Mouse (Mus musculus): ENCODE results near the gene Rnf214. TPM values are rescaled to one million over a fixed set of nuclear protein-coding genes. Genes with fewer than 3 reads are reported as not detected.
A peak's percentile ranks its signal among the peaks of the same experiment; 100 is the strongest.

Gene Rnf214
- polyA plus RNA-seq, 1 experiment: 27.9 TPM

GRCm38 (mm10) chr9:45829107-45829506, 77.6 kb downstream of the Rnf214 start:
- 47% methylated on average over 10 of the region's 10 CpGs for WGBS
- TF ChIP-seq POLR2A (IDR thresholded peaks at IDR 0.05; ENCODE audit: borderline replicate concordance, control insufficient read depth, low read depth, low read length) (no peak), CTCF (IDR thresholded peaks at IDR 0.05; ENCODE audit: control insufficient read depth, insufficient read depth, low read length) (peak; percentile 89)
- peaks cover 2% of the 10 kb centered on the region for H3K4me1 ChIP-seq (ENCODE audit: control insufficient read depth, insufficient read depth, low read length)
- H3K4me3 ChIP-seq (replicated peaks; ENCODE audit: control insufficient read depth, low read depth, low read length): no peak overlapping the region
- H3K27ac ChIP-seq (ENCODE audit: control insufficient read depth, insufficient read depth, low read depth, low read length, poor library complexity): no peak overlapping the region

- under 1% methylated on average over 31 of the region's 31 CpGs for WGBS
- H3K27ac ChIP-seq (ENCODE audit: control insufficient read depth, insufficient read depth, low read depth, low read length, poor library complexity): peak within 1 kb of the TSS; percentile 27; the same call in 1 of the 2 replicates
- peaks cover 2% of the 10 kb centered on the region for H3K4me1 ChIP-seq (ENCODE audit: control insufficient read depth, insufficient read depth, low read length)
- no peak for TF ChIP-seq CTCF (IDR thresholded peaks at IDR 0.05; ENCODE audit: control insufficient read depth, insufficient read depth, low read length)
- TF ChIP-seq POLR2A (IDR thresholded peaks at IDR 0.05; ENCODE audit: borderline replicate concordance, control insufficient read depth, low read depth, low read length): no peak
- H3K4me3 ChIP-seq (replicated peaks; ENCODE audit: control insufficient read depth, low read depth, low read length): peak within 1 kb of the TSS; percentile 80
Observed at GRCm38 (mm10) chr9:45828291-45828963, 78.3 kb downstream of the Rnf214 start, which contains the start of gene Cep164. Cep164 (minus strand) TSS chr9:45828691.

GRCm38 (mm10) chr9:45827663-45828290, 78.9 kb downstream of the Rnf214 start:
- H3K27ac ChIP-seq (ENCODE audit: control insufficient read depth, insufficient read depth, low read depth, low read length, poor library complexity): 0 out of 2 replicates have a peak overlapping the region, but pooled peaks have one; percentile 27
- TF ChIP-seq CTCF (IDR thresholded peaks at IDR 0.05; ENCODE audit: control insufficient read depth, insufficient read depth, low read length) (no peak), POLR2A (IDR thresholded peaks at IDR 0.05; ENCODE audit: borderline replicate concordance, control insufficient read depth, low read depth, low read length) (no peak)
- WGBS: 10% methylated on average over 23 of the region's 23 CpGs

GRCm38 (mm10) chr9:45818406-45819011, 88.2 kb downstream of the Rnf214 start:
- no peak for TF ChIP-seq CTCF (IDR thresholded peaks at IDR 0.05; ENCODE audit: control insufficient read depth, insufficient read depth, low read length)
- no peak for TF ChIP-seq POLR2A (IDR thresholded peaks at IDR 0.05; ENCODE audit: borderline replicate concordance, control insufficient read depth, low read depth, low read length)
- H3K4me3 ChIP-seq (replicated peaks; ENCODE audit: control insufficient read depth, low read depth, low read length): no peak overlapping the region
- 20% methylated on average over 9 of the region's 9 CpGs for WGBS

More at GRCm38 (mm10) chr9:45827663-45828290, 78.9 kb downstream of the Rnf214 start:
- Histone ChIP-seq H3K4me3 (replicated peaks; ENCODE audit: control insufficient read depth, low read depth, low read length) (peak overlapping the region; percentile 80), H3K4me1 (ENCODE audit: control insufficient read depth, insufficient read depth, low read length) (peaks cover 2% of the 10 kb centered on the region)

GRCm38 (mm10) chr9:45815525-45815924, 91.2 kb downstream of the Rnf214 start:
- Histone ChIP-seq H3K4me3 (replicated peaks; ENCODE audit: control insufficient read depth, low read depth, low read length) (no peak overlapping the region), H3K27ac (ENCODE audit: control insufficient read depth, insufficient read depth, low read depth, low read length, poor library complexity) (no peak overlapping the region), H3K4me1 (ENCODE audit: control insufficient read depth, insufficient read depth, low read length) (peaks cover 5% of the 10 kb centered on the region)
- TF ChIP-seq POLR2A (IDR thresholded peaks at IDR 0.05; ENCODE audit: borderline replicate concordance, control insufficient read depth, low read depth, low read length): no peak
- no peak for TF ChIP-seq CTCF (IDR thresholded peaks at IDR 0.05; ENCODE audit: control insufficient read depth, insufficient read depth, low read length)
- WGBS: 36% methylated on average over 10 of the region's 10 CpGs

More at GRCm38 (mm10) chr9:45818406-45819011, 88.2 kb downstream of the Rnf214 start:
- peaks cover 5% of the 10 kb centered on the region for H3K4me1 ChIP-seq (ENCODE audit: control insufficient read depth, insufficient read depth, low read length)
- peak overlapping the region; percentile 30 for H3K27ac ChIP-seq (ENCODE audit: control insufficient read depth, insufficient read depth, low read depth, low read length, poor library complexity)

GRCm38 (mm10) chr9:45815113-45815512, 91.6 kb downstream of the Rnf214 start:
- TF ChIP-seq POLR2A (IDR thresholded peaks at IDR 0.05; ENCODE audit: borderline replicate concordance, control insufficient read depth, low read depth, low read length) (no peak), CTCF (IDR thresholded peaks at IDR 0.05; ENCODE audit: control insufficient read depth, insufficient read depth, low read length) (no peak)
- Histone ChIP-seq H3K4me3 (replicated peaks; ENCODE audit: control insufficient read depth, low read depth, low read length) (no peak overlapping the region), H3K4me1 (ENCODE audit: control insufficient read depth, insufficient read depth, low read length) (peaks cover 5% of the 10 kb centered on the region), H3K27ac (ENCODE audit: control insufficient read depth, insufficient read depth, low read depth, low read length, poor library complexity) (no peak overlapping the region)
- 80% methylated on average over 9 of the region's 9 CpGs for WGBS

Other genes with a start within 250 kb of the Rnf214 start
- 21.4 and 33.7 TPM in 2 replicates for gene Cep164, start 78.2 kb downstream of the Rnf214 start, polyA plus RNA-seq (2011; ENCODE audit: insufficient read depth, insufficient read length, low replicate concordance, missing spikeins)
- gene Bace1, start 68.3 kb downstream of the Rnf214 start, polyA plus RNA-seq (2011; ENCODE audit: insufficient read depth, insufficient read length, low replicate concordance, missing spikeins): 4.9 and 5.3 TPM in 2 replicates
- gene Pcsk7, start 414 bp downstream of the Rnf214 start, polyA plus RNA-seq (2011; ENCODE audit: insufficient read depth, insufficient read length, low replicate concordance, missing spikeins): 10.1 and 24.5 TPM in 2 replicates
- 2.3 and 22.2 TPM in 2 replicates for gene Tagln, start 29.1 kb upstream of the Rnf214 start, polyA plus RNA-seq (2011; ENCODE audit: insufficient read depth, insufficient read length, low replicate concordance, missing spikeins)
- gene Sidt2, start 48.3 kb upstream of the Rnf214 start, polyA plus RNA-seq (2011; ENCODE audit: insufficient read depth, insufficient read length, low replicate concordance, missing spikeins): 30.9 and 68.0 TPM in 2 replicates
- 14.6 and 25.6 TPM in 2 replicates for gene Pafah1b2, start 105.8 kb upstream of the Rnf214 start, polyA plus RNA-seq (2011; ENCODE audit: insufficient read depth, insufficient read length, low replicate concordance, missing spikeins)
- gene Sik3, start 105.9 kb upstream of the Rnf214 start, polyA plus RNA-seq (2011; ENCODE audit: insufficient read depth, insufficient read length, low replicate concordance, missing spikeins): 9.2 and 19.0 TPM in 2 replicates

Data from bone marrow, adult 2 months (tissue).